Mouse (Mus musculus): ENCODE data around the gene Banp. TPM values are rescaled to one million over a fixed set of nuclear protein-coding genes. Genes with fewer than 3 reads are reported as not detected.

Banp gene
- polyA plus RNA-seq, 2 experiments, result 33.2 to 97.7 TPM

GRCm38 (mm10) chr8:122008395-122008794 is 58.8 kb downstream of the Banp start:
- WGBS, result 84% methylated on average over 5 of the region's 5 CpGs
- peaks cover 64% of the 10 kb centered on the region for H3K36me3 ChIP-seq (ENCODE audit: control insufficient read depth, insufficient read depth, low read length)

DNA sequence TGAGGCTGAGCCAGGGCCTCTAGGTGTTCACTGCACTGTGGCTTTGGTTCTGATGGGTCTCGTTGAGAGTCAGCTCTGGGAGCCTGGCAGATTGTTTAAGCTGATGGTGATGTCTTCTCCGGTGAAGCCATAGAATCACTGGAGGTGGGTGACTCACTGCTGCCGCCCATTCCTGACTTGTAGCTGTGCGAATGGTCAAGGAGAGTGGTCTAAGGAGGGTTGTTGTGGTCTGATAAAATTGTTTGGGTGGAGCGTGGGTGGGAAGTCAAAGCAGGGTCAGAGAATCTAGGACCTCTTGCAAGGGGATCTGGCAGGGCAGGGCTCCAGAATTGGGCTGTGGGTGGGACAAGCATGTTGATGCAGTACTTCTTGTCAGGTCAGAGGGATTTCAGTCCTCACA is 61.1 kb downstream of the Banp start:
- H3K36me3 ChIP-seq (ENCODE audit: control insufficient read depth, insufficient read depth, low read length), result peaks cover 59% of the 10 kb centered on the region
- no peak for TF ChIP-seq POLR2A (IDR thresholded peaks at IDR 0.05; ENCODE audit: borderline replicate concordance, extremely low read depth, insufficient read depth, insufficient read length)
- 82% methylated on average over 5 of the region's 5 CpGs for WGBS
- H3K4me2 ChIP-seq (replicated peaks; ENCODE audit: low read depth, low read length, severe bottlenecking), result no peak overlapping the region
- no peaks in the 10 kb centered on the region for H3K27me3 ChIP-seq (ENCODE audit: control insufficient read depth, insufficient read depth, low read length)
- H3K4me1 ChIP-seq (ENCODE audit: control insufficient read depth, insufficient read depth, low read length), result no peaks in the 10 kb centered on the region
- no peaks in the 10 kb centered on the region for H3K9me3 ChIP-seq (ENCODE audit: control insufficient read depth, low read length)
- ATAC-seq (ENCODE audit: low FRiP score, low read depth) (no peak), DNase-seq (ENCODE audit: low spot score) (no peak)
- H3K4me3 ChIP-seq (replicated peaks; ENCODE audit: low read length), result no peak overlapping the region
- no peak overlapping the region for H3K27ac ChIP-seq (replicated peaks; ENCODE audit: low read depth, low read length)
- H3K9ac ChIP-seq (ENCODE audit: low read depth, low read length, severe bottlenecking), result no peak overlapping the region

More at GRCm38 (mm10) chr8:122008395-122008794, 58.8 kb downstream of the Banp start:
- Histone ChIP-seq H3K4me3 (replicated peaks; ENCODE audit: low read length) (no peak overlapping the region), H3K27ac (replicated peaks; ENCODE audit: low read depth, low read length) (no peak overlapping the region), H3K9ac (ENCODE audit: low read depth, low read length, severe bottlenecking) (no peak overlapping the region), H3K27me3 (ENCODE audit: control insufficient read depth, insufficient read depth, low read length) (no peaks in the 10 kb centered on the region), H3K4me1 (ENCODE audit: control insufficient read depth, insufficient read depth, low read length) (no peaks in the 10 kb centered on the region), H3K9me3 (ENCODE audit: control insufficient read depth, low read length) (no peaks in the 10 kb centered on the region), H3K4me2 (replicated peaks; ENCODE audit: low read depth, low read length, severe bottlenecking) (no peak overlapping the region)
- no peak for TF ChIP-seq POLR2A (IDR thresholded peaks at IDR 0.05; ENCODE audit: borderline replicate concordance, extremely low read depth, insufficient read depth, insufficient read length)
- ATAC-seq (ENCODE audit: low FRiP score, low read depth), result no peak
- no peak for DNase-seq (ENCODE audit: low spot score)

- WGBS, result 50% methylated on average over 7 of the region's 7 CpGs
- Histone ChIP-seq H3K4me3 (replicated peaks; ENCODE audit: low read length) (no peak overlapping the region), H3K4me2 (replicated peaks; ENCODE audit: low read depth, low read length, severe bottlenecking) (no peak overlapping the region), H3K4me1 (ENCODE audit: control insufficient read depth, insufficient read depth, low read length) (no peaks in the 10 kb centered on the region), H3K27ac (replicated peaks; ENCODE audit: low read depth, low read length) (no peak overlapping the region), H3K36me3 (ENCODE audit: control insufficient read depth, insufficient read depth, low read length) (peaks cover 56% of the 10 kb centered on the region), H3K27me3 (ENCODE audit: control insufficient read depth, insufficient read depth, low read length) (no peaks in the 10 kb centered on the region), H3K9ac (ENCODE audit: low read depth, low read length, severe bottlenecking) (no peak overlapping the region), H3K9me3 (ENCODE audit: control insufficient read depth, low read length) (no peaks in the 10 kb centered on the region)
- no peak for DNase-seq (ENCODE audit: low spot score)
- no peak for TF ChIP-seq POLR2A (IDR thresholded peaks at IDR 0.05; ENCODE audit: borderline replicate concordance, extremely low read depth, insufficient read depth, insufficient read length)
- no peak for ATAC-seq (ENCODE audit: low FRiP score, low read depth)
Observed at GRCm38 (mm10) chr8:122011066-122011588, 61.6 kb downstream of the Banp start.

DNA sequence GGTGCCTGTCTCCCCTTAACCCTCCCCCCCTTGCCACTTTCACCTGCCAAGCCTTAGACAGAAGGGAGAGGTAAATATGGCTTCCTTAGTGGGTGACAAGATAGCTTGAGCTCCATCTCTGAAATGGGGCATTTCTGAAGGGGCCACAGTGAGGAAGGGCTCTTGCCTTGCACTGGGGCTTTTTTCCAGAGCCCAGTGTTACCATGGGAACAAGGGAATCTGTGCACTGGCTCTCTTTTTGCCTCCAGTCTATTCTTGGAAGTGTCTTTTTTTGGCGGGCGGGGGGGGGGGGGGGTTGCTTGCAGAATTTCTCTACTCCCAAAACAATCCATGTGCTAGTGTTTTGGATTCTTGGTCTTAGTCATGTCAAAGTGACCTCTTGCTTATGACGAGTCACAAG is 65.1 kb downstream of the Banp start:
- H3K4me3 ChIP-seq (replicated peaks; ENCODE audit: low read length), result no peak overlapping the region
- H3K27ac ChIP-seq (replicated peaks; ENCODE audit: low read depth, low read length), result no peak overlapping the region
- H3K4me2 ChIP-seq (replicated peaks; ENCODE audit: low read depth, low read length, severe bottlenecking), result no peak overlapping the region
- H3K9me3 ChIP-seq (ENCODE audit: control insufficient read depth, low read length), result no peaks in the 10 kb centered on the region
- H3K27me3 ChIP-seq (ENCODE audit: control insufficient read depth, insufficient read depth, low read length), result no peaks in the 10 kb centered on the region
- peaks cover 43% of the 10 kb centered on the region for H3K36me3 ChIP-seq (ENCODE audit: control insufficient read depth, insufficient read depth, low read length)
- H3K9ac ChIP-seq (ENCODE audit: low read depth, low read length, severe bottlenecking), result no peak overlapping the region
- TF ChIP-seq POLR2A (IDR thresholded peaks at IDR 0.05; ENCODE audit: borderline replicate concordance, extremely low read depth, insufficient read depth, insufficient read length), result no peak
- 0 out of 2 replicates have a peak, but pooled peaks cover 3% of the 10 kb centered on the region for H3K4me1 ChIP-seq (ENCODE audit: control insufficient read depth, insufficient read depth, low read length)
- no peak for ATAC-seq (ENCODE audit: low FRiP score, low read depth)
- 86% methylated on average over 3 of the region's 3 CpGs for WGBS
- DNase-seq (ENCODE audit: low spot score), result no peak

- peak; percentile 23 for DNase-seq (ENCODE audit: low spot score)
- no peak for TF ChIP-seq POLR2A (IDR thresholded peaks at IDR 0.05; ENCODE audit: borderline replicate concordance, extremely low read depth, insufficient read depth, insufficient read length)
- Histone ChIP-seq H3K27ac (replicated peaks; ENCODE audit: low read depth, low read length) (no peak overlapping the region), H3K4me3 (replicated peaks; ENCODE audit: low read length) (no peak overlapping the region), H3K4me1 (ENCODE audit: control insufficient read depth, insufficient read depth, low read length) (peaks cover 7% of the 10 kb centered on the region; the same call in 1 of the 2 replicates), H3K36me3 (ENCODE audit: control insufficient read depth, insufficient read depth, low read length) (peaks cover 47% of the 10 kb centered on the region), H3K4me2 (replicated peaks; ENCODE audit: low read depth, low read length, severe bottlenecking) (0 out of 2 replicates have a peak overlapping the region, but pooled peaks have one; percentile 7), H3K9ac (ENCODE audit: low read depth, low read length, severe bottlenecking) (no peak overlapping the region), H3K9me3 (ENCODE audit: control insufficient read depth, low read length) (no peaks in the 10 kb centered on the region), H3K27me3 (ENCODE audit: control insufficient read depth, insufficient read depth, low read length) (no peaks in the 10 kb centered on the region)
- 64% methylated on average over 22 of the region's 22 CpGs for WGBS
- ATAC-seq (ENCODE audit: low FRiP score, low read depth), result no peak
Observed at GRCm38 (mm10) chr8:122018046-122018831, 68.7 kb downstream of the Banp start.
